Mouse (Mus musculus) olfactory bulb, adult 2 months (tissue): ENCODE measurements around the gene Wdr91.

Experiments used
- CTCF ChIP-seq: fragments of 200-500 bp; IDR thresholded peaks from 2 replicates; pipeline ENCODE4 v1.5.1; 2012; ENCODE audit warnings: low read depth, mild to moderate bottlenecking, low read length, moderate library complexity; ENCODE audit not compliant: insufficient read depth
- POLR2A ChIP-seq: fragments of 200-500 bp; IDR thresholded peaks from 2 replicates; pipeline ENCODE4 v1.6.1; 2012; ENCODE audit warnings: mild to moderate bottlenecking, low read depth, low read length, moderate library complexity; ENCODE audit not compliant: insufficient read depth

DNA sequence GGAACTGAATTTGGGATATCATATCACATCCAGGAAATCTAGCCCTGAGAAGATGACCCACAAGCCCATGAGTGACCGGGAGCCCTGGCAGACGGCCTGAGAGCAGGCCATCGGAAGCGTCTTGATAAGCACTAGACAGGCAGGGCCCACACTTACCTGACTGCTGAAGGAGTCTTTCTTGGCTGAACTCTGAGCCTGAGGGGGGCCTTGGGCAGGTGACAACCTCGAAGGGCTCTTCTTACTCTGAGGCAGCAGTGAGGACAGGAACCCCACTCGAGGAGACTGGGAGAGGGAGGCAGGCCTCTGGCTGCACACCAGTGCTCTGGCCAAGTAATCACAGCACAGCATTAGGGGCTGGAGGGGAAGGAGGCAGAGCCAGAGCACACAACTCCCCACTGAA, 6.3 kb downstream of the Wdr91 start:
- TF ChIP-seq CTCF (no peak), POLR2A (no peak)
